Mouse (Mus musculus) liver (tissue): ENCODE results near the gene Gar1.

Source experiments
- DNase-seq: peaks from one replicate; pipeline ENCODE4 v3.0.0-alpha.2; 2020; ENCODE audit warnings: mixed read lengths

Gar1 gene

DNA sequence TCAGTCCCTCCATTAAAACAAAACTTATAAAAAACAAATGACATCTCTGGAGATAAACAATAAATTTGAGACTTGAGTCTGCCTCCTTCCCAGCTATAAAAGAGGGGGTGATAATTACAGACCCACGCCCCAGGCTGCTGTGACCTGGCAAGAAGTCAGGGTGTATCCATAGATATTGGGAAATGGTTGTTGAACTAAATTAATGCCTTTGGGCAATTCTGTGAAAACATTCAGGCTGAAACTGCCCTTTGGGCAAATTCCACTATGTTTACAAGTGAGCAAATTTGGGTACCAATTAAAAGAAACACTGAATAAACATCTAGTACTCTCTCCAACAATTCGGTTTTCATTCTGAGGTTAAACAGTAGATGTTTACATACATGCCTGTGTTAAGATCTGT lies 32.2 kb downstream of the Gar1 start:
- no peak for DNase-seq

DNA sequence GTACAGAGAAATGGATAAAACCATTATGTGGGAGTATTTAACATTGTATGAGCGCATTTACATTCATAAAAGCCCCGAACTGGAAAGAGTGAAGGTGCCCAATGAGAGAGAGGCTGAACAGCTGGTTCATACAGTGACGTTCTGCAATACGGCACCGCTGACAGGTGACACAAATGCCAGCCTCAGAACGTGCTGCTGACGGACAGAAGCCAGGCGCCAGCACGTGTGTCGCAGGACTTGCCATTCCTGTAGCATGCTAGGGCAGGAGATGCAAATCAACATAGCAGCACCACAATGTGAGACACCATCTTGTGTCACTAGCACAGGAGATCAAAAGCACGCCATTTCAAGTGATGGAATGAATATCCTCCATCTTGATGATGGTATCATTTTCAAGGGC lies 32.6 kb downstream of the Gar1 start:
- no peak for DNase-seq

DNA sequence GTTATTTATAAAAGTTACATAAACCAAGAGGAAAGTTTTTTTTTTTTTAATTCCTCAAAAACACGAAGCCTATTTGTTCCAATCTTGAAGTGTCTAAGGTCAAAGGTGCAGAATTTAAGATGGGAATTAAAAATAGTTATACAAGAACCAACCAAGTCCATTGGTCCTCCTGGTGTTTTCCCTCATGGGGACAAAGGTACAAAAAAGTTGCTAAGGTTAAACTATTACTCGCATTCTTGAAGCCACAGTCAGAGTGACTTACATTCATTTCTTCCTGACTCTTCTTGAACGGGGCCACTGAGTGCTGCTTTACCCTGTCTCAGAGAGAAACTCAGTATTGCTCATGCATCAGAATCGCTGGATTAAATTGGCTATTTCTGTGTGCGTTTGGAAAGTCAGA lies 33.9 kb downstream of the Gar1 start:
- DNase-seq = no peak

DNA sequence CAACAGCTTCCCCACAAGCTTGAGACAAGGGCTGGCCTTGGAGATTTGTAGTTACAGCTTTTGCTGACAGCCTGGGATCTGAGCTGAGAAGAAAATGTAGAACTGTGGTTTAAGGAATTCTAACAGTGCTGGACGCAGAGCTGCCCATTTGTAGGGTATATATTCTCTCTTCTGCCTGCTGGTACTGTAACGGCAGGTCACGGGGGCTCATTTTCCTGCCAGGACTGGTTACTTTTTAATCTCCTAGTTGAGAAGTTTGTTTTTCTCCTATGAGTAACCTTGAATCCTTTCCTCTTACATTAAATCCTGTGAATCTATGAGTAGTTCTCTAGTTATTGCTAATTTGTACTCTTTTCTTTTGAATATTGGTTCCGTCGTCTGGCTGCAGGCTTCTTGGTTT lies 37.4 kb downstream of the Gar1 start:
- DNase-seq = no peak

DNA sequence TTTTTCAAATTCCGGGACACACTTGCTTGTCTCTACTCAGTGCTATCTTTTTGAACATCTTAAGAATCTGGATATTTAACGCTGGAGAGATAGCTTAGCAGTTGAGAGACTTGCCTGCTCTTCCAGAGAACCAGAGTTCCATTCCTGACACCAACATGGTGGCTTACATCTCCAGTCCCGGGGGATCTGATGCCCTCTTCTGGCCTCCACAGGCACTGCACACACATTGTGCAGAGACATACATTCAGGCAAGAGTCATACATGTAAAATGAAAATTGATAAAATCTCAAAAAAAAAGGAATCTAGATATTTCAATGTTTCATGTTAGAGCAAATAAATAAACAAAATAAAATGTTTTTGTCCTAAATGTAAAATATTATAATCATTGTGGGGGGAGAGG lies 48.5 kb downstream of the Gar1 start:
- DNase-seq = no peak

DNA sequence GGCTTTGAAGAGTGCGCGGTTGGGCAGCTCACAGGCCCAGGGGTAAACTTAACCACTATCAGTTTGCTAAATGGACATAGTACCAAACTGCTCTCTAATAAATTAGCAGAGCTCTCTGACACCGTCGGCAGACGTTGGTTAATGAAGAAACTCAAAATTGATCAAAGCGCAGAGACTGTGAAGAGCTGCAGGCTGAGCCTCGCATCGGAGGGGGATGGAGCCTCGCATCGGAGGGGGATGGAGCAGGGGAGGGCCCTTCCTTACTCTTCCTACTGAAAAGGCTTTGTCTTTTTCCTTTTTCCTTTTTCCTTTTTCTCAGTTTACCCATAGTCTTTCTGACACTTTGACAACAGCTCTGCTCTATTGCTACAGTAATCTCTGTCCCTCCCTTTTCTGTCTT lies 49.8 kb downstream of the Gar1 start:
- no peak for DNase-seq
